Mouse (Mus musculus): Measurements from ENCODE around the gene Prkag1. TPM values are rescaled to one million over a fixed set of nuclear protein-coding genes. Genes with fewer than 3 reads are reported as not detected.

Gene Prkag1
- total and polyA plus RNA-seq, 2 experiments from 2014 or later: 45.1 to 50.6 TPM

DNA sequence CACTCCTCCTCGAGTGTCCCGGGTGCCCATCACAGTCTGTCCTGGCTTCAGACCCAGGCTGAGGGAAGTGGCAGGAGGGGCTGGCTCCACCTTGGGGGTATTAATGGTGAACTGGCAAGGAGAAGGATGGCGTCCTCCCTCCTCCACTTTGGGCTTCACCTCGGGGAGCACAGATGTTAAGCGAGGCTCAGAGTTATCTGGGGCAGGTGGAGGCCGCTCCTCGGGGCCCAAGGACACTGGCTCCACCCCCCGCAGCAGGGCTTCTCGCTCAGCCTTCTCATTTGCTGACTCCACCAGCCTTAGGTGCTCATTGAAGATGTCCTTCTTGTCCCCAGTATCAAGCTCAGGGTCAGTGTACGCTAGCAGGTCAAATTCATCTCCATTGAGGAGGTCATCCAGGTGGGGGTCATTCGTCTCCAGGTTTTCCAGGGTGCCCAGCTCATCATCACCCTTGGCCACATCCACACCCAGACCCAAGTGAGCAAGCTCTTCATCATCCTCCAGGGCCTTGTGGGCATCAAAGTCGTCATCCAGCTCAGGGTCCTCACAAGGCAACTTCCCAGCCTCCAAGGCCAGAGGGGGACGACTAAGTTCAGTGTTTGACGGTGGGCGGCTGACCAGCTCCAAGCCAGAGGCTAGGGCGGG, 18.8 kb upstream of the Prkag1 start:
- H3K4me3 ChIP-seq (ENCODE audit: low read depth, low read length): no peak overlapping the region
- no peak for ATAC-seq (ENCODE audit: low FRiP score)
- H3K27ac ChIP-seq (ENCODE audit: low read depth, low read length): no peak overlapping the region
- no peak overlapping the region for H3K4me2 ChIP-seq (ENCODE audit: low read depth, low read length, poor library complexity, severe bottlenecking)
- H3K9ac ChIP-seq (replicated peaks; ENCODE audit: low read length, poor library complexity, severe bottlenecking): no peak overlapping the region
- WGBS: 87% methylated on average over 16 of the region's 16 CpGs
- no peak for DNase-seq (ENCODE audit: low spot score)
- no peaks in the 10 kb centered on the region for H3K9me3 ChIP-seq (ENCODE audit: low read length)
- TF ChIP-seq CTCF (IDR thresholded peaks at IDR 0.05): no peak
- H3K36me3 ChIP-seq (ENCODE audit: insufficient read depth, low read length): peaks cover 92% of the 10 kb centered on the region
- H3K4me1 ChIP-seq (ENCODE audit: insufficient read depth, low read length): no peaks in the 10 kb centered on the region
- no peaks in the 10 kb centered on the region for H3K27me3 ChIP-seq (ENCODE audit: insufficient read depth, low read length)

DNA sequence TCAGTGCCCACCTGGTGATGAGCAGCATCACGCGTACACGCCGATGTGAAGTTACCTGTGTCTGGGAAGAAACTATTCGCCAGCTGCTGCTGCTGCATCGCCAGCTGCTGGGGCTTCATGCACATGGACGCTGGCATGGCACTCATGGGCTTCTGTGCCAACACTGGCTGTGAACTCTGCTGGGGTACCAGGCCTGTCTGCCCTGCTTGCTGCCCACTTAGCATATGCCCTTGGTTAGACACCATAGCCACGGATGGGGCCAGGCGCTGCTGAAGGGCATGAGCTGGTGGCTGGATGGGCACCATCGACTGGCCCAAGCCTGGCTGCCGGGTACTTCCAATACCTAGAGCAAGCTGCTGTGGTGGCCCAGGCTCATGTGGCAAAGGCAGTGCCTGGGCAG, 17.8 kb upstream of the Prkag1 start:
- no peak overlapping the region for H3K9ac ChIP-seq (replicated peaks; ENCODE audit: low read length, poor library complexity, severe bottlenecking)
- ATAC-seq (ENCODE audit: low FRiP score): no peak
- no peak for DNase-seq (ENCODE audit: low spot score)

GRCm38 (mm10) chr15:98846140-98846539, 14.8 kb upstream of the Prkag1 start:
- Histone ChIP-seq H3K9me3 (ENCODE audit: low read length) (no peaks in the 10 kb centered on the region), H3K36me3 (ENCODE audit: insufficient read depth, low read length) (peaks cover 91% of the 10 kb centered on the region), H3K9ac (replicated peaks; ENCODE audit: low read length, poor library complexity, severe bottlenecking) (no peak overlapping the region), H3K27me3 (ENCODE audit: insufficient read depth, low read length) (no peaks in the 10 kb centered on the region), H3K27ac (ENCODE audit: low read depth, low read length) (no peak overlapping the region), H3K4me2 (ENCODE audit: low read depth, low read length, poor library complexity, severe bottlenecking) (no peak overlapping the region), H3K4me1 (ENCODE audit: insufficient read depth, low read length) (no peaks in the 10 kb centered on the region), H3K4me3 (ENCODE audit: low read depth, low read length) (no peak overlapping the region)
- WGBS: 87% methylated on average over 8 of the region's 8 CpGs
- DNase-seq (ENCODE audit: low spot score) (no peak), ATAC-seq (ENCODE audit: low FRiP score) (no peak)
- TF ChIP-seq CTCF (IDR thresholded peaks at IDR 0.05): no peak

More for the DNA sequence above, 17.8 kb upstream of the Prkag1 start:
- 98% methylated on average over 11 of the region's 11 CpGs for WGBS
- Histone ChIP-seq H3K27me3 (ENCODE audit: insufficient read depth, low read length) (no peaks in the 10 kb centered on the region), H3K4me3 (ENCODE audit: low read depth, low read length) (no peak overlapping the region), H3K27ac (ENCODE audit: low read depth, low read length) (no peak overlapping the region), H3K4me1 (ENCODE audit: insufficient read depth, low read length) (no peaks in the 10 kb centered on the region), H3K9me3 (ENCODE audit: low read length) (no peaks in the 10 kb centered on the region), H3K4me2 (ENCODE audit: low read depth, low read length, poor library complexity, severe bottlenecking) (no peak overlapping the region), H3K36me3 (ENCODE audit: insufficient read depth, low read length) (peaks cover 92% of the 10 kb centered on the region)
- TF ChIP-seq CTCF (IDR thresholded peaks at IDR 0.05): no peak

DNA sequence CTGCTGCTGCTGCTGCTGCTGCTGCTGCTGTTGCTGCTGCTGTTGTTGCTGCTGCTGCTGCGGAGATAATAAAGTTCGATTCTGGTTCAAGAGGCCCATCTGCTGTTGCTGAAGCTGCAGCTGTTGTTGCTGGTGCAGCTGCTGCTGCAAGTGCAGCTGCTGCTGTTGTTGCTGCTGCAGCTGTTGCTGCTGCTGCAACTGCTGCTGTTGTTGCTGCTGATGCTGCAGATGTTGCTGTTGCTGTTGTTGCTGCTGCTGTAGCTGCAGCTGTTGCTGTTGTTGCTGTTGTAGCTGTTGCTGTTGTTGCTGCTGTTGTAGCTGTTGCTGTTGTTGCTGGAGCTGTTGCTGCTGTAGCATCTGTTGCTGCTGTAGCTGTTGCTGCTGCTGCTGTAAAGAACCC, 13.8 kb upstream of the Prkag1 start:
- no peak overlapping the region for H3K4me2 ChIP-seq (ENCODE audit: low read depth, low read length, poor library complexity, severe bottlenecking)
- H3K36me3 ChIP-seq (ENCODE audit: insufficient read depth, low read length): peaks cover 90% of the 10 kb centered on the region
- no peaks in the 10 kb centered on the region for H3K4me1 ChIP-seq (ENCODE audit: insufficient read depth, low read length)
- no peaks in the 10 kb centered on the region for H3K9me3 ChIP-seq (ENCODE audit: low read length)
- no peak for DNase-seq (ENCODE audit: low spot score)
- no peak overlapping the region for H3K27ac ChIP-seq (ENCODE audit: low read depth, low read length)
- H3K27me3 ChIP-seq (ENCODE audit: insufficient read depth, low read length): no peaks in the 10 kb centered on the region
- 96% methylated on average over 2 of the region's 2 CpGs for WGBS
- H3K4me3 ChIP-seq (ENCODE audit: low read depth, low read length): no peak overlapping the region
- no peak for ATAC-seq (ENCODE audit: low FRiP score)
- TF ChIP-seq CTCF (IDR thresholded peaks at IDR 0.05): no peak
- no peak overlapping the region for H3K9ac ChIP-seq (replicated peaks; ENCODE audit: low read length, poor library complexity, severe bottlenecking)

GRCm38 (mm10) chr15:98843595-98844223, 12.4 kb upstream of the Prkag1 start:
- DNase-seq (ENCODE audit: low spot score): no peak
- 94% methylated on average over 11 of the region's 11 CpGs for WGBS
- H3K36me3 ChIP-seq (ENCODE audit: insufficient read depth, low read length): peaks cover 91% of the 10 kb centered on the region

More at GRCm38 (mm10) chr15:98843595-98844223, 12.4 kb upstream of the Prkag1 start:
- no peak overlapping the region for H3K27ac ChIP-seq (ENCODE audit: low read depth, low read length)
- no peak for ATAC-seq (ENCODE audit: low FRiP score)
- H3K9me3 ChIP-seq (ENCODE audit: low read length): no peaks in the 10 kb centered on the region
- H3K4me3 ChIP-seq (ENCODE audit: low read depth, low read length): no peak overlapping the region
- H3K4me1 ChIP-seq (ENCODE audit: insufficient read depth, low read length): no peaks in the 10 kb centered on the region
- H3K9ac ChIP-seq (replicated peaks; ENCODE audit: low read length, poor library complexity, severe bottlenecking): no peak overlapping the region
- no peak for TF ChIP-seq CTCF (IDR thresholded peaks at IDR 0.05)
- H3K27me3 ChIP-seq (ENCODE audit: insufficient read depth, low read length): no peaks in the 10 kb centered on the region
- H3K4me2 ChIP-seq (ENCODE audit: low read depth, low read length, poor library complexity, severe bottlenecking): no peak overlapping the region
